26 mouse cellular contexts compared by ENCODE assay signal in genomic region chr8:7964276-7964675, GRCm38 (mm10).
A peak's percentile ranks its signal among the peaks of the same experiment; 100 is the strongest.
DNase-seq lines count a peak whose midpoint lies in the region; ATAC-seq and TF ChIP-seq lines count a peak whose summit lies in the region.
"Had no signal": no experiment of that assay in that cellular context is flagged by ENCODE, and none has a peak within 500 bp of the region (broad histone marks: within the 10 kb centered on the region; RNA-seq: fewer than 3 reads in every experiment).

No protein-coding gene starts in this region.

- H3K27me3 ChIP-seq in forebrain, embryonic 14.5 days (replicated peaks; ENCODE audit: control insufficient read depth, insufficient read depth, low read length): no peaks in the 10 kb centered on the region
- H3K27me3 ChIP-seq in forebrain, embryonic 10.5 days (ENCODE audit: poor library complexity, severe bottlenecking): no peaks in the 10 kb centered on the region
- no peaks in the 10 kb centered on the region for H3K27me3 ChIP-seq in forebrain, postnatal 0 days (ENCODE audit: insufficient read depth, low read length)
- H3K27me3 ChIP-seq: CH12.LX; heart, embryonic 13.5 days had no signal

- no peaks in the 10 kb centered on the region for H3K36me3 ChIP-seq in forebrain, embryonic 14.5 days (ENCODE audit: control insufficient read depth, insufficient read depth, low read length)
- no peaks in the 10 kb centered on the region for H3K36me3 ChIP-seq in forebrain, embryonic 10.5 days (replicated peaks)
- H3K36me3 ChIP-seq in forebrain, postnatal 0 days (ENCODE audit: insufficient read depth): no peaks in the 10 kb centered on the region
- H3K36me3 ChIP-seq: G1E; heart, embryonic 10.5 days; heart, embryonic 13.5 days had no signal

- H3K4me3 ChIP-seq in forebrain, embryonic 14.5 days (ENCODE audit: low read depth, low read length): no peak overlapping the region
- no peak overlapping the region for H3K4me3 ChIP-seq in forebrain, embryonic 10.5 days
- H3K4me3 ChIP-seq in forebrain, postnatal 0 days (ENCODE audit: low read depth, low read length): no peak overlapping the region
- H3K4me3 ChIP-seq: heart, adult 2 months; heart, embryonic 10.5 days; heart, embryonic 13.5 days had no signal

- ATAC-seq in forebrain, embryonic 14.5 days: 0 out of 2 replicates have a peak, but pooled peaks have one; percentile 29
- ATAC-seq in forebrain, postnatal 0 days: no peak
- no peak for ATAC-seq in granulocyte monocyte progenitor cell, adult 5-6 weeks (replicated peaks; ENCODE audit: poor library complexity, severe bottlenecking)
- ATAC-seq: activated CD4-positive, CD25-positive, alpha-beta regulatory T cell, adult 4 months; hindbrain, postnatal 0 days; inflammation-experienced regulatory T-cells, adult 6 months; intestine, embryonic 16.5 days had no signal

- WGBS in forebrain, embryonic 14.5 days: 18% methylated on average over 2 of the region's 2 CpGs
- WGBS in forebrain, embryonic 10.5 days: 82% methylated on average over 2 of the region's 2 CpGs
- WGBS in forebrain, postnatal 0 days: 35% methylated on average over 2 of the region's 2 CpGs

- H3K9me3 ChIP-seq in forebrain, embryonic 14.5 days (replicated peaks; ENCODE audit: control insufficient read depth, low read length): no peaks in the 10 kb centered on the region
- no peaks in the 10 kb centered on the region for H3K9me3 ChIP-seq in forebrain, embryonic 10.5 days
- H3K9me3 ChIP-seq in forebrain, postnatal 0 days (ENCODE audit: low read length): no peaks in the 10 kb centered on the region
- H3K9me3 ChIP-seq: G1E; heart, embryonic 10.5 days; heart, embryonic 13.5 days had no signal

- no peak overlapping the region for H3K9ac ChIP-seq in forebrain, embryonic 14.5 days (ENCODE audit: low read length)
- no peak overlapping the region for H3K9ac ChIP-seq in forebrain, postnatal 0 days
- H3K9ac ChIP-seq: heart, embryonic 13.5 days; hindbrain, embryonic 14.5 days had no signal

- TF ChIP-seq CTCF in forebrain, postnatal 0 days (IDR thresholded peaks at IDR 0.05; ENCODE audit: low read depth): no peak

- no peak overlapping the region for H3K4me2 ChIP-seq in forebrain, embryonic 14.5 days (ENCODE audit: low read length)
- no peak overlapping the region for H3K4me2 ChIP-seq in forebrain, postnatal 0 days (ENCODE audit: low read depth)
- H3K4me2 ChIP-seq: heart, embryonic 13.5 days; hindbrain, embryonic 14.5 days had no signal

- no peak overlapping the region for H3K27ac ChIP-seq in forebrain, embryonic 14.5 days (ENCODE audit: low read depth, low read length)
- no peak overlapping the region for H3K27ac ChIP-seq in forebrain, embryonic 10.5 days
- H3K27ac ChIP-seq in forebrain, postnatal 0 days (ENCODE audit: low read depth, low read length): no peak overlapping the region
- H3K27ac ChIP-seq: heart, adult 2 months; heart, embryonic 10.5 days; heart, embryonic 13.5 days; hindbrain, embryonic 14.5 days; hindbrain, postnatal 0 days had no signal

- H3K4me1 ChIP-seq in forebrain, embryonic 14.5 days (ENCODE audit: control insufficient read depth, insufficient read depth, low read length): no peaks in the 10 kb centered on the region
- H3K4me1 ChIP-seq in forebrain, embryonic 10.5 days: no peaks in the 10 kb centered on the region
- no peaks in the 10 kb centered on the region for H3K4me1 ChIP-seq in forebrain, postnatal 0 days (ENCODE audit: insufficient read depth)
- H3K4me1 ChIP-seq: heart, embryonic 10.5 days; heart, embryonic 13.5 days had no signal

- DNase-seq in forebrain, embryonic 14.5 days (ENCODE audit: low spot score): peak; percentile 57
- DNase-seq in forebrain, embryonic 10.5 days (ENCODE audit: extremely low spot score, low spot score): no peak
- DNase-seq in retina, postnatal 1 day: peak; percentile 28
- no peak for DNase-seq in retina, embryonic 14.5 days (ENCODE audit: low spot score)
- peak; percentile 16 for DNase-seq in forebrain, postnatal 0 days
- DNase-seq: adrenal gland, adult 8-10 months; adrenal gland, postnatal 25 days; B cell, adult 2 months; cerebellum, adult 18-20 months; cerebellum, adult 9-10 months; cerebellum, postnatal 14 days; gastrocnemius, postnatal 25 days; heart, adult 2 months; heart, postnatal 14 days; heart, postnatal 4 days; kidney, adult 18-20 months had no signal

Comparison
In these comparisons a context has a peak if more than half of its experiments do, and no peak if none do; other contexts are left out.
1. DNase-seq: peak in forebrain, embryonic 14.5 days (single experiment), retina, postnatal 1 day (single experiment) and forebrain, postnatal 0 days (single experiment); none in forebrain, embryonic 10.5 days (single experiment) and retina, embryonic 14.5 days (single experiment).